Mouse (Mus musculus) ovary, adult 18-20 months (tissue): ENCODE measurements at regions not wholly inside any gene's neighbourhood (a gene's known extent, or its start where the extent isn't known, plus 50 kb on each side); places are given as distances from the start of the nearest gene placed in this dataset.

Experiments
- DNase-seq: peaks from one replicate; pipeline ENCODE4 v3.0.0; 2022; ENCODE audit warnings: low spot score, mixed read lengths

GRCm38 (mm10) chr15:38351701-38352100 is 926.3 kb downstream of the 4930447A16Rik start:
- DNase-seq: no peak

- DNase-seq: no peak
These were observed 928.0 kb downstream of the 4930447A16Rik start for GRCm38 (mm10) chr15:38353371-38353770.

GRCm38 (mm10) chr15:38359053-38359452 is 933.7 kb downstream of the 4930447A16Rik start:
- no peak for DNase-seq

- DNase-seq: no peak
These were observed 938.2 kb downstream of the 4930447A16Rik start for GRCm38 (mm10) chr15:38363522-38363921.

GRCm38 (mm10) chr15:38364014-38364413 is 938.7 kb downstream of the 4930447A16Rik start:
- no peak for DNase-seq

GRCm38 (mm10) chr15:38367643-38368042 is 942.3 kb downstream of the 4930447A16Rik start:
- no peak for DNase-seq

GRCm38 (mm10) chr15:38368291-38368690 is 942.9 kb downstream of the 4930447A16Rik start:
- no peak for DNase-seq

GRCm38 (mm10) chr15:38371404-38372090 is 946.2 kb downstream of the 4930447A16Rik start:
- no peak for DNase-seq

- peak; percentile 70 for DNase-seq
These were observed 948.4 kb downstream of the 4930447A16Rik start for GRCm38 (mm10) chr15:38373797-38374196.

- DNase-seq: peak; percentile 83
These were observed 949.4 kb downstream of the 4930447A16Rik start for GRCm38 (mm10) chr15:38374786-38375185.

GRCm38 (mm10) chr15:38378106-38378505 is 952.8 kb downstream of the 4930447A16Rik start:
- DNase-seq: no peak

- DNase-seq: no peak
These were observed 962.3 kb downstream of the 4930447A16Rik start for GRCm38 (mm10) chr15:38387617-38388016.

- DNase-seq: no peak
These were observed 963.1 kb downstream of the 4930447A16Rik start for GRCm38 (mm10) chr15:38388436-38388835.

GRCm38 (mm10) chr15:38390450-38390849 is 965.1 kb downstream of the 4930447A16Rik start:
- no peak for DNase-seq

- DNase-seq: no peak
These were observed 966.1 kb downstream of the 4930447A16Rik start for GRCm38 (mm10) chr15:38391420-38391819.

GRCm38 (mm10) chr15:38391860-38392259 is 966.5 kb downstream of the 4930447A16Rik start:
- no peak for DNase-seq

GRCm38 (mm10) chr15:38392441-38393149 is 967.2 kb downstream of the 4930447A16Rik start:
- no peak for DNase-seq

GRCm38 (mm10) chr15:38398852-38399251 is 973.5 kb downstream of the 4930447A16Rik start:
- peak; percentile 39 for DNase-seq

- no peak for DNase-seq
These were observed 977.4 kb downstream of the 4930447A16Rik start for GRCm38 (mm10) chr15:38402762-38403161.

- DNase-seq: no peak
These were observed 978.5 kb downstream of the 4930447A16Rik start for GRCm38 (mm10) chr15:38403760-38404375.

- DNase-seq: no peak
These were observed 981.0 kb downstream of the 4930447A16Rik start for GRCm38 (mm10) chr15:38406114-38406960.

- DNase-seq: no peak
These were observed 982.1 kb downstream of the 4930447A16Rik start for GRCm38 (mm10) chr15:38407476-38407875.
